Mouse (Mus musculus) ovary, postnatal 36 days (tissue): ENCODE results near the gene Ripor1.
A peak's percentile ranks its signal among the peaks of the same experiment; 100 is the strongest.
"Not testable (repeated sequence)": the region's sequence is repeated elsewhere in the genome, so short reads cannot be mapped to it uniquely, and the experiment has no call there.

ENCODE experiments used
- DNase-seq: peaks from one replicate; pipeline ENCODE4 v3.0.0; 2022; ENCODE audit warnings: low spot score, mixed read lengths

Gene Ripor1

DNA sequence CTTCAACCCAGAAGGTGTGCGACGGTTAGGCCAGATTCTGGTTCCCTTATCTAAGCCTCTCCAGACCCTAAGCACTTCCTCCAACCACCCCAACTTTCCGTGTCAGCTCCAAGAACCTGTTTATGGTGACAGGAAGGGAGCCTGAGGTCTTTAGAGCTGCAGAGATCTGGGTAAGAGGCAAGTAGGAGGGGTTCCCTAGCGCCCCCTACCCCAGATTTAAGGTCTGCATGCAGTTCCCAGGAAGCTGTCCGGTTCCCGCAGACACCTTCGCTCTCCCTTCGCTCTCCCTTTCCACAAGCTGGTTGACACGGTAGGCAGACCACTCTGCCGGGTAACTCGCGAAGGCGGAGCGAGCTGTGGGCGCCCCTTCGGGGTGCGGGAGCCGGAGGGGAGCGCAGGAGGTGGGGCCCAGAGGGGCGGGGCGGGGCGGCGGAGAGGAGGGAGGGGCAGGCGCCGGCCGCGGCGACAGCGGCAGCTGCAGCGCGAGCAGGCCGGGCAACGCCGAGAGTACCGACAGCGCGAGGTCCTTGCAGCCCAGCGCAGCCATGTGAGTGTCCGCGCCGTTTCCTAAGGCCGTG is at the start of gene Ripor1:
TSS of gene Ripor1 (plus strand) at position 452 of the 578 bp plus-strand sequence.
- DNase-seq, result peak; percentile 78

DNA sequence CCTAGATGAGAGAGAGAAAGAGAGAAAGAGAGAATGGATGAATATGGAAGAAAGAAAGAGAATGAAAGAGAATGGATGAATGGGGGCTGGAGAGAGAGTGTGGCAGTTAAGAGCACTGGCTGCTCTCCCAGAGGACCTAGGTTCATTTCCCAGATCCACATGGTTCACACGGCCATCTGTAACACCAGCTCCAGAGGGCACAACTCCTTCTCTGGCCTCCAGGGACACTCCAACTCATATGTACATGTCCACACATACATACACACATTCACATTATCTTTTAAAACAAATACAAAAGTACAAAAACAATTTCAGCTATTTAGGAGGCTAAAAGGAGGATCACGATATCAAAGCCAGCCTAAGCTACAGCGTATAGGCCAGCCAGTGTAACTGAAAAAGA is 42.2 kb upstream of the Ripor1 start:
- no peak for DNase-seq

DNA sequence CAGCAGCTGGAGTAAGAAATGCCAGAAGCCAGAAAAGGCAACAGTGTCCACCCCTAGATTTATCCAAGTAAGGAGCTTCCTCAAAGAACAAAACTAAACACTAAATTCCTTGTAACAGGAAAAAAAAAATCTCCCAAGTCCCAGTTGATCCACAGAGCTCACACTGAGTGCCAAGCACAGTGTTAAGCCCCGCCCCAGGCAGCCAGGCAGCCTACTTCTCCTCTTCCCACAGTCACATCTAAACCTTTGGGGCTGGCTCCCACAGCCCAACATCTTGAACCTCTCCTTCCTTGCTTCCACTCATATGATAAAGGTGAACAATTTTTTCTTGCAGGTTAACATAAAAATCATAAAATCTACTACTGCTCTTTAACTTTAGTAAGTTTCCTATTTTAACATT is 41.2 kb upstream of the Ripor1 start:
- no peak for DNase-seq

DNA sequence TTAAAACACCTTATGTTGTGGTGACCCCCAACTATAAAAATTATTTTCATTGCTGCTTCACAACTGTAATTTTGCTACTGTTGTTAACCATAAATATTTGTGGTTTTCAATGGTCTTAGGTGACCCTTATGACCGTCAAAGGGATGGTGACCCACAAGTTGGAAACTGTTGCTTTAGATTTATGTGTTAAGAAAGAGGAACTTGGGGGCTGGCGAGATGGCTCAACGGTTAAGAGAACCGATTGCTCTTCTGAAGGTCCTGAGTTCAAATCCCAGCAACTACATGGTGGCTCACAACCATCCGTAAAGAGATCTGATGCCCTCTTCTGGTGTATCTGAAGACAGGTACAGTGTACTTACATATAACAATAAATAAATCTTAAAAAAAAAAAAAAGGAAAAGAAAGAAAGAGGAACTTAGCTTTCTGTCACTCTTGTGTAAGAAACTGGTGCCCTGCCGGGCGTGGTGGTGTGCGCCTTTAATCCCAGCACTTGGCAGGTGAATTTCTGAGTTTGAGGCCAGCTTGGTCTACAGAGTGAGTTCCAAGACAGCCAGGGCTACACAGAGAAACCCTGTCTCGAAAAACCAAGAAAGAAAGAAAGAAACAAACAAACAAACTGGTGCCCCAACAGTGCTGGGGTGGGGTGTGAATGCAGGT is 40.4 kb upstream of the Ripor1 start:
- not testable (repeated sequence) for DNase-seq

DNA sequence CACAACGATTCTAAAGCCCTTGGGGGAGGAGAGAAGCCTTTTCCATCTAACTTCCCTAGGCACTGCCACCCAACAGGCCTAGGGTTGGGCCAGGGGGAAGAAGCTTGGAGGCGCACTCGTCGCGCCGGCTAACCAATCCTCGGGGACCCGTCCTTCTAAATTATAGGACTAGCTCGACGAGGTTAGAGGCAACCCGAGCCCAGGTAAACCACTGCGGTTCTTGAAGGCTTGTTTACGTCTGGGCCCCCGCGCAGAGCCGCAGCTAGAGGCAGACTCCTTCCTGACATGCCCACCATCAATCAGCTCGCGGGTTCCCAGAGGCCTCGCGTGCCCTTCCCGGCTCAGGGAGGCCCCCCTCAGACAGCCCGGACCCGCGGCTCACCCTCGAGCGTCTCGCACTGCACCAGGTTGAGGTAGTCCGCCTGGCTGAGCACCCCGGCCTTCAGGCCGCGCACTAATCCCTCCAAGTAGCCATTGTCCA is 39.6 kb upstream of the Ripor1 start:
- no peak for DNase-seq

DNA sequence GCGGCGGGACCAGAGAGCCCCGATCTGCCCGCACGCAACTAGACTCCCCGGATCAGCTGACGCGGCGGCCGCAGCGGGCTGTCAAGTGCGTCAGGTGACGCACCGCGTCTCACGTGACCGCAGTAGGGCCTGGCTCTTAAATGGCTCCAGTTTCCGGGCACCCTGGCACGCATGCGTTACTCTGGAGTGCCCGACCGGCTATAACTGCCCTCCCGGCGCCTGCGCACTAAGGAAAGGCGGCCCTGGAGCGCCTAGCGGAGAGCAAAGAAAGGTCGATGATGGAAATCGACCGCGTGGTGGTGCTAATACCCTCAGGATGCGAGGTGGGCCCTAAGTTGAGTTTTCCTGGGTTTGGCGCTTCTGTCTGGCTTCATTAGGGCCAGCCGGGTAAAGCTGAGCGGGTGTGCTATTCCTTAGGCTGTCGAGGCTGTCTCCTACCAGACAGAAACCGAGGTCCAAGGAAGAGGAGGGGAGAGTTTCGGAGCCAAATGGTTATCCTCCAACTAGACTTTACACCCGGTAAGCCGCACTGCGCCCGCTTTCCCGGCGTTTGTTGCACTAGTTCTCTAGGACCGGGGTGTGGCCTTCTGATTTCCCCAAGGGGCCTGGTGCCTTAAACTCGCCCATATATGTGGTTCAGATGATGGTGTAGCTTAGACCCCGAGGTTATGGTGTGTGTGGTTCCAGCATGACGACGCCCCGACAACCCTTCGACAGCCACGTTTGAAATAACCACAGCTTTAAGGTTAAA is 38.9 kb upstream of the Ripor1 start, which contains the start of gene Atp6v0d1:
TSS of gene Atp6v0d1 (minus strand) at position 96 of the 751 bp plus-strand sequence.
- peak; percentile 99 for DNase-seq

DNA sequence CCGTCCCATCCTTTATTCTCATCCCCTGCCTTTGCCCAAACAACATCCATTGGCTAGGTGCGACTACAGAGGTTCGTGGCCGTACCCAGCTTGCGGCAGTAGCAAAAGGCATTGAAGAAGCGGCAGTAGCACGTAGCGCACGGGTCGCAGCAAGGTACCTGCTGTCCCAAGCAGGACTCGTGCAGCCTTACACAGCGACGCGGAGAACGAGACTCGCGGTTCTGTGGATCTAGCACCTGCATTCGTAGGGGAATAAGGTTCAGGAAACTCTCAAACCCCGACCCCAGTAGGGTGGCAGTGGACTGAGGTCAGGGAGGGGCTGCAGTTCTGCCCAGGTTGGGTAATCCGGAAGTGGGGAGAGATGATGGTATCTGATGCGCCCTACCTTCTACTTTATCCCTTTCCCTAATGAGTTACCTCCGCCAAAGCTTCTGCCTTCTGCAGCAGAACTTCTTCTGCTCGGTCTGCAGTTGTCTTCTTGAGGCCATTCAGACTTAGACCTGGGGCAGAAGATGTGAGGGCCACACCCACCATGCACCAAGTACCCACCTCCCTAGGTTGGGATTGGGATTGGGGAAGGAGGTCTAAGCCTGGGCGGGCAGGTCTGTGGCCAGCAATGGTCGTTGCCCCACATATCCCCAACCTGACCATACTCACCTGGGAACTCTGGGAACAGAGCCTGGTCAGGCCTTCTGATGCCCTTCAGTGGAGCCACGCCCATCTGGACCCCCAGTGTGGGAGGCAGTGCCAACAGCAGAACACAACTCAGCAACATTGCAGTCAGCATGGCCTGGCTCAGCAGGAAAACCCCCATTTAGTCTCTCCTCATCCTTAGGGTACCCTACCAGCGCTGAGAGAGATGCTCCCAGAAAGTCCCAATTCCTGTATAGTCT is 38.1 kb upstream of the Ripor1 start:
- peak; percentile 17 for DNase-seq

DNA sequence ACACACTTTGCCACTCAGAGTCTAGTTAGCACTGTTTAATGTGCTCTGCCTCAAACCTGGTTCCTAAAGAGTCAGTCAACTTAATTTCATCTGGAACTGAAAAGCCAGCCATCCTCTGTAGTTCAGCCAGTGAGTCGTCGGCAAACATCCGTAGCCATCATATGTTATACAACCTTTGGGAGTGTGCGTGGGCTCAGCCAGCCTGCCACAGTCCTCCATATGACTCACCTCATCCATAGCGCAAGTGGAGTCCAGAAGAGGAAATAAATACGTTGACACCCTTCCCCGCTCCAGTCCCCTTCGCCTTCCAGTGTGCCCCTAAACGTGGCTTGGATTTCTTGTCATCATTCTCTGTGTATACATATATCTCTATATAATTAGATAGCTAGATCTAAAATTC is 33.2 kb upstream of the Ripor1 start:
- DNase-seq, result no peak

DNA sequence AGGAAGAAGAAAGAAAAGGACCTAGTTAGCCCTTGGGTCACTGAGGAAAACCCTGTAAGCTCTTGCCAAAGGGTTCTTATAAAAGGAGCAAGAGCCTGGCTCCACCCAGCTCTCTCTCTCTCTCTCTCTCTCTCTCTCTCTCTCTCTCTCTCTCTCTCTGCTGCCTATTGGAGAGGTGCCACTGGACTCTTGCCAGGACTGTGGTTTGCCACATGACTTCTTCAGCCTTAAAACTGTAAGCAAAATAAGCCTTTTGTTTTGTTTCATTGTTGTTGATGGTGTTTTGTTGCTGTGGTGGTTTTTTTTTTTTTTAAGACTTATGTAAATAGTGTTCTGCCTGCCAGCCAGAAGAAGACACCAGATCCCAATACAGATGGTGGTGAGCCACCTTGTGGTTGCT is 31.6 kb upstream of the Ripor1 start:
- peak; percentile 51 for DNase-seq

DNA sequence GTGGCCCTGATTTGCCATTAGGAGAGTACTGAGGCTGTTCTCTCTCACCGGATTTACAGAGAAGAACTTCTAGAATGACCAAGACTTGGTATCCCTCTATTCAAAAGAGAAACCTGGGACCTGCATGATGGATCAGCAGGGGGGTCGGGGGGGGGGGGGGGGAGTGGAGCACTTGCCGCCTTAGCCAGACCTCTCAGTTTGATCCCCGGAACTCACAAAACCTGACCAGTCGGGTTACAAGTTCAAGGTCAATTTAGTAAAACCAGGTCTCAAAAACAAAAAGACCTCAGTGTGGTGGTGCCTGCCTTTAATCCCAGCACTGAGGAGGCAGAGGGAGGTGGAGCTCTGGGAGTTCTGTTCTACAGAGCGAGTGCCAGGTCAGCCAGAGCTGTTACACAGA is 30.3 kb upstream of the Ripor1 start:
- no peak for DNase-seq

DNA sequence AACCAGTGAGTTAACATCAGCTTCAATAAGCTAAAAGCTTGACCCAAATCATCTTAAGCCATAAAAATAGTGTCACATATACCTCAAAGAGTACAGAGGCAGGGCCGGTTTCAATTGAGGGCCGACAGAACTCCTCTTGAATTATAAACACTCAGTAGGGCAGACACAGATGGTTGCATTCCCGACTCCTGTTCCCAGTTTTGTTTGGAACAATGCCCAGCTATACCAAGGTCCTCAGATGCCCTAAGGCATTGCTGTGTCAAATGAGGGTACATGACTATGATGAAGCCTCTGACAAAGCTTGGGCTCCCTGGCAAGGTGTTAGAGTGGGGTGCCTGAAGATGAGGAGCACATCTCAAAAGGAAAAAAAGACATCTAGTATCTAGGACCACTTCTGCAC is 29.5 kb upstream of the Ripor1 start:
- DNase-seq, result no peak

DNA sequence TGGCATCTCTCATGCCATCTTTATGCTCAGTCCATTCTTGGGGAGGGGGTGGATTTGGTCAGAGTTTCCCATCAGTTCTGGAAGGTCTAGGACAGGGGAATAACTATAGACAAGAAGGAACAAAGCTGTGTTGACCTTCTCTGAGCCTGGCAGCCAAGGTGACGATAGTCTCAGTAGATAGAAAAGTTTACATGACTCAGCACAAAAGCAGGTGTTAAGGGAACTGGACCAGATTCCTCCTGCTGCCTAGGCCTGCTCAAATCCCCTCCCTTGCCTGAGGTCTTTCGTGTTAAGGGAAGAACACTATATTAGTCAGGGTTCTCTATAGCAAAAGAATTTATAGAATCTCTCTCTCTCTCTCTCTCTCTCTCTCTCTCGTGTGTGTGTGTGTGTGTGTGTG is 25.3 kb upstream of the Ripor1 start:
- no peak for DNase-seq

DNA sequence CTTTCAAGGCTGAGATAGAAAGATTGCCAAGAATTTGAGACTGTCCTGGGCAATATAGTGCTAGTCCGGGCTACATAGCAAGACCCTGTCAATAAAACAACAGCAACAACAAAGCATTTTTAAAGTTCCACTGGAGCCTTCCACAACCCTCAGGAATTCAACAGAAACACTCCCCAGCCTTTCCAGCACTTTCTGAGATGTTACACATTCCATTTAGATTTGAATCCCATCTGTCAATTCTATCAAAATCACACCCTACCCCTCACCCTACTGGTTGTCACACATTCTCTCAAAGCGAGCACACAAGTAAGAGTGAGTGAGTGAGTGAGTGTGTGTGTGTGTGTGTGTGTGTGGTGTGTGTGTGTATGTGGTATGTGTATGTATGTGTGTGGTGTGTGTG is 12.6 kb upstream of the Ripor1 start:
- DNase-seq, result no peak

DNA sequence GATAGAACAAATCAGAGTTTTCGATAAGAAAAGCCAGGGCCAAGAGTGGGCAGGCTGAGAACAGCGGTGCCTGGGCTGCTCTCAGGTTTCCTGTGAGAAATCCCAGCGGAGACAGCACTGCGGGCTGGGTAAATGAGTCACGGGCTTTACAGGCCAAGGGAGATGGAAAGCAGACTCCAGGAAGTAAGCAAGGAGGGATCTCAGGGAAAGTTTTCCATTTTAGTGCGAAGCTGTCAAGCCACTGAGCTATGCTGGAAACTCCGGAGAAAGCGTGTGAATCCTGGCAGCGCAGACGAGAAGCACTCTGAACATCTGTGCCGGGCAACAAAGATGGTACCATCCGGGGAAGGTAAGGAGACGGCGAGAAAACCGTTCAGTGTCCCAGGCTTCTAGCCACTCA is 11.2 kb upstream of the Ripor1 start:
- DNase-seq, result peak; percentile 32

DNA sequence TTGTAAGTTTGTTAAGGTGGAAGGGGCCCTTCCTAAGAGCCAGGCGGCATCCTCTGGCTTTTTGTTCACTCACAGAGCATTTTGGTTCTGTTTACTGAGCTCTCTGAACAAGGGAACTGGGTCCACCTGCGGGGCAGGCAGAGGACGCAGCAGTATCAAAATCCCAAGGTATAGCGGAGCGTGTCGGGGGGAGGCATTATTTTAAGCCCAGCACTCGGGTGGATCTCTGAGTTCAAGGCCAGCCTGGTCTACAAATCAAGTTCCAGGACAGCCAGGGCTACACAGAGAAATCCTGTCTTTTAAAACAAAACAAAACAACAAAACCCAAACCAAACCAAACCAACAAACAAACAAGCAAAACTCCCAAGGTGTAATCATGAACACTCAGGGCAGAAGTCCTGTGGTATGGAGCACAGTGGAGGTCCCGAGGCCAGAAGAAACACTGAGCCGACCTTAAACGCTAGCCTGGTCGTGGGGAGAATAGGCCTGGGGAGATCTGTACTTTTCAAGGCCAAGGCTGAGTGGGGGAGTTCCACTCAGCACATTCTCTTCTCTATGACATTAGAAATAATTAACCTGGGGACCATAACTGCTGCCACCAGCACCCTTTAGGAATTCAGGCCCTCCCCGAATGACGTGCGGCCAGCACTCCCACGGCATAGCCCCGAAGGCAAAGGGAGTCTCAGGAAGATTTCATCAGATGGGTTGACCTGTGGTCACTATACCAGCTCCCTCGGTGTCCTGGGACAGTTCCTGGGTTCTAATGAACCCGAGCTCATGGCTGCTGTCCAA is 10.4 kb upstream of the Ripor1 start:
- DNase-seq, result no peak

DNA sequence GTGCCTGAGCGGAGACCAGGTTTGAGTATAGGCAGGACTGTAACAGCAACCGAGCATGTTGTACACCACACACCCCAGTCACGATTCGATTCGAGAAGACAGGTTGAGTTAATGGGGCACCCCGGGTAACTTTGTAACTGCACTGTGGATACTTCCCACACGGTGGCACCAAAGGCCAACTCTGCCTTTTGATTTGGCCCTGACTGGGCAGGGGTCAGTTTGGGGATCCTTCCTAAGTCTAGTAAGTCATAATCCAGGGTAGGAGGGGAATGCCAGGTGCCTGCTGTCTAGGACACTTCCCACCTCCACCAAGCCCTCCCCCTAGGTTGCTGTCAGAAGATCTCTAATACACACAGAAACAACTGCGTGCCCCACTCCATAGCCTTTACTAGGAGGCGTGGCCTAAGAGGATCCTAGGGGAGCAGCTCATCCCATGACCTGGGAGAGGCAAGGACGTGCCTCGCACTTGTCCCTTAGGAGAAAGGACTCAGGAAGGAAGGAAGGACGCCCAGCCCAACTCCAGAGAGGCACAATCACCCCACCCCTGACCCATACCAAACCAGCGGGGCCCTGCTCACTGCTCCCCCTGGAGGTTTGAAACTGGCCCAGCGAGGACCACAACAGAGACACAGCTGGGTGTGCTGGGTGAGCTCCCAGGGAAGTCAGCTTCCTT is 8.6 kb upstream of the Ripor1 start:
- peak; percentile 65 for DNase-seq

DNA sequence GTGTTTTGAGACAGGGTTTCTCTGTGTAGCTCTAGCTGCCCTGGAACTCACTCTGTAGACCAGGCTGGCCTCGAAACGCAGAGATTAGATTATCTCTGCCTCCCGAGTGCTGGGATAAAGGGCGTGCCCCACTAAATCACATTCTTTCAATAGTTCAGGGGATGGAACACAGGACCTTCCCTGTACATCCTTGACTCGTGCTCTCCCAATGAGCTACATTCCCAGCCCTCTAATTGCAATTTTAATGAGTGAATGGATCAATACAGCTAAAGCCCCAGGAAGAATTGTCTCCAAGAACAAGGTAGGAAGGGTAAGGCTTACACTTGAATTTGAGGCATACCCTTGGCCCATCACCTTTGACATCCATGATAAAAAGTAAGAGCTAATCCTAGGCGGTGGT is 6.3 kb upstream of the Ripor1 start:
- no peak for DNase-seq

DNA sequence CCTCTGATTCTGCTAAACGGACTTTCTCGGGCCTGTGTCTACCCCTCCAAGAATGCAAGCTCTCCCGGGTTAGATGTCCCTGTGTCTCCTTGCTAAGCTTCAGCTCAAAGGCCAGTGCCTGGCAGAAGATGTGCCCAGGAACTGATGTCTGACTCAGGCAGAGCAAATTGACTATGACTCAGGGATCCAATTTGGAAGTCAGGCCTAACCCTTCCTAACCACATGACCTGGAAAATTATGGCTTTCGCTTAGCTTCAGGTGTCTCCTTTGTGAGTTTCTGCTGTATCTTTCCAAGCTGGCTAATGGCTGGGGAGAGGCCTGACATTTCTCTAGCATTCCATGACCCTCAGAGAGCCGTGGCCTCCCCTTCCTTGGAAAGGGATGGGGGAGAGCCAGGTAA is 3.8 kb upstream of the Ripor1 start:
- no peak for DNase-seq

DNA sequence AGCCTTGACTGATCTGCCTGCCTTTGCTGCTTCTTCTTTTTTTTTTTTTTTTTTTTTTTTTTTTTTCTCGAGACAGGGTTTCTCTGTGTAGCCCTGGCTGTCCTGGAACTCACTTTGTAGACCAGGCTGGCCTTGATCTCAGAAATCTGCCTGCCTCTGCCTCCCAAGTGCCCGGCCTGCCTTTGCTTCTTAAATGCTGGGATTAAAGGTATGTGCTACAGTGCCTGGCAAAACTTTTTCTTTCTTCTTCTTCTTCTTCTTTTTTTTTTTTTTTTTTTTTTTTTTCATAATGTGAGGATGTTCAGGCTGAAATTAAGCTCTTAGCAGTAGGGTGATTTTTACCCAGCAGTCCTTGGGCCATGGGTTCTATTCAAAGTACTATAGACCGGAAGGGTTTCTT is 2.5 kb upstream of the Ripor1 start:
- DNase-seq, result not testable (repeated sequence)

DNA sequence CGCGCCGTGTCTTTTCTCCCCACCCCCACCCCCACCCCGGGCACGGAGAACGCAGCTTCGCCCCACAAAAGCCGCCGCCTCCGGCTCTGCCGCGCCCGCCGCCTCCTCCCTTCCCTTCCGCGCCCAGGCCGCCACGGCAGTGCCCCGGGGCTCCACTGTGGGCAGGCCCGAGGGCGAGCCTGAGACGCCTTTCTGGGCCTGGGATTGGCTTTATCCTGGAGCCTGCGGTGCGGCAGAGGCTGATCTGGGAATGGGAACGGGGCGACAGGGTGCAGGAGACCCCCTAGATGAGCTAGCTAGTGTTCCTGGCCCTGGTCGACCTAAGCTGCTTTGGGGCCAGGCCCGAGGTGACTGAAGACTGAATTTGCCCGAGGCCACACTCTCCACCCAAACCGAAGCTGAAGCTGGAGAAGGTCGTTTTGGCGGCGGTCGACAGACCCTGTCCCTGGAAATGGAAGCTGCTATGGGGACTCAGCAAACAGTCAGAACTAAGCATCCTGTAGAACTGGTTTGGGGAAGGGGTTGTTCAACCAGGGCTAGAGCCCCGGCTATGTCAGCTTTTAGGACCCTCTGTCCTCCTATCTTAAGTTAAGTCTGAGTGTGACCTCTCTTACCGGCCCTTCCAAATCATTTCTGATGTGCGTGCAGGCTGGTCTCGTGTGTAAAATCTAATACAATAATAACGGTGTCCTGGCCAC is 585 bp downstream of the Ripor1 start:
- peak; percentile 59 for DNase-seq
